Mouse (Mus musculus) cerebellum, postnatal 36 days (tissue): ENCODE results near the gene Sox6.

Experiments
- DNase-seq, 2 experiments: peaks; one replicate each; pipeline ENCODE4 v3.0.0; 2021 to 2022; ENCODE audit warnings: mixed read lengths in 2 of 2

Gene Sox6

DNA sequence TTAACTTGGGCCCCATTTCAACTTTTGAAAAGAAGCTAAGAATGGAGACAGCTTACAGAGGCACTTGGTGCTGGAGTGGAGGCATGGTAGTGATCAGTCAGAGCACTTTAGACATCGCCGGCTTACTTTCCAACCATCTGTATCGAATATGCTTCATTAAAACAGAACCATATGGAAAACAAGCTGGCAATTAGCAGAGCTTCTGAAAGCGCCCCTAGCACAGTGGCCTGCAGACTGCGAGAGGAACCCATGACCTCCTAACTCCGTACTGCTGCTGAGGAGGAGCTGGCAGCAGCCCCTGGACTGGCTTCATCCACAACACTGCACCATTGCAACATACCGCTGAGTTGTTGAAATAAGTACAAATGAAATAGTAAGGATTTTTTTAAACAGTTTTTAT, 148.7 kb downstream of the Sox6 start:
- no peak for DNase-seq

DNA sequence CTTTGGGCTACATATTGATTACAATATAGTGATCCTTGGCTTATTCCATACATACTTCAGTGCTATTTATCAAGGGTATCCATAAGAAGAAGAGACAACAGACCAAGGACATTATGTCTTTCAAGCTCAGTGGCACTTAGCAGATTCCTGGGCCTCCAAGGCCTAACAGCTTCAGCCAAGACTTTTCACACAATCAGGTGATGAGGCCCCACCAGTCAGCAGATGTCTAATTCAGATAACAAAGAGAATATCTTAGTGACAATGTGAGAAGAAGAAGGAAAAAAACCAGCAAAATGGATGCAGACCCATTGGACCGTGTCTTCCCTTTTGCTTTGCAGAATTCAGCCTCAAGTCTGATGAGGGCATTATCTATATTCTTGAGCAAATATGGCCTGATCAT, 150.0 kb downstream of the Sox6 start:
- DNase-seq = no peak

DNA sequence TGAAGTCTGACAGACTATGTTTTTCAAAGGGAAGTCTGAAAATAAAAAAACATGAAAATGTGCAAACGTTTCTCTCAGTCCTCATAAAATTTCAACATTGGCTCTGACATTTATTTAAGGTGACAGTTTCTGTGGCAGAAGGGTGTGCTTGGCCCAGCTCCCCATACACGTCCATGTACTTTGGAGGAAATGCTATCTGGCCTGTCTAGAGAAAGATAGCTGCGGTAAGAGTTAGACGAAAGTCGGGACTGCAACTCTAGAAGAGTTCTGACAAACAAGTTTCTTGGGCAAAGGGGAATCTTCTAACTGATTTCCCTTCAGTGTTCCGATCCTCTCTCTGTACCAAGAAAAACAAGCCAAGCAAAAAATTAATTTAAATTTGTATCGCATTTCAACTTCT, 150.5 kb downstream of the Sox6 start:
- no peak for DNase-seq

DNA sequence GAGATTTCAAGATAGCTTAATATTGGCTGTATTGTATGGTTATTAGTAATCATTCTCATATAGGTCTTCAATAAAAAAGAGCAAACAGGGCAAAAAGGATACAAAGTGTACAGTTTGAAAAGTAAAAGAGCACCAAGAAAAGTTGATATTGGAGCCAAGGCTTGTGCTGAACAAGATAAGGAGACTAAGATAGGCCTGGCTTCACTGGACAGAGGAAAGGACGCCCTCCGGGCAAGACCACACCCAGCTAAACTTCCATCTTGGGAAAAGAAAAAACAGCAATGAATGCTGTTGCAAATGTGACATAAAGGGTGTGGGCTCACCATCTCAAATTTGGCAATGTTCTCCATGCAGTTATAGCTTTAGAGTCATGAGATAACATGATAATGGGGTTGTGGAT, 165.7 kb downstream of the Sox6 start:
- DNase-seq = no peak

DNA sequence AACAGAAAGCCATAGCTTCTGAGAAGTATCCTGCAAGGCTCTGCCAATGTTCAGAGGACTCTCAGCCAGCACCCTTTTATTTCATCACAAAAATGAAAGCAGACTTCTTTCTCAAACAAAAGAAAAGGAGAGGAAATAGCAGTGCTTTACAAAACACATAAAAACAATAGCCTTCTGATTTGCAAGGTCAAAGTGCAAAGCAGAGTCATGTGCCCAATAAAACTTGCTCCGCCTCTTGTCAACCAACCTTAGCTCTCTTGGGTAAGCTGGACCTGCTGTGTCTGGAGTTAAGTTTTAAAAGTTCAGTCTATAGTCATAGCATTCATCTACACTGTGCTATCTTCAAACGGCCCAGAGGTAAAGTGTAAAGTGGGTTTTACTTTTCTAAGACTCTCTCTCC, 170.1 kb downstream of the Sox6 start:
- DNase-seq = no peak

DNA sequence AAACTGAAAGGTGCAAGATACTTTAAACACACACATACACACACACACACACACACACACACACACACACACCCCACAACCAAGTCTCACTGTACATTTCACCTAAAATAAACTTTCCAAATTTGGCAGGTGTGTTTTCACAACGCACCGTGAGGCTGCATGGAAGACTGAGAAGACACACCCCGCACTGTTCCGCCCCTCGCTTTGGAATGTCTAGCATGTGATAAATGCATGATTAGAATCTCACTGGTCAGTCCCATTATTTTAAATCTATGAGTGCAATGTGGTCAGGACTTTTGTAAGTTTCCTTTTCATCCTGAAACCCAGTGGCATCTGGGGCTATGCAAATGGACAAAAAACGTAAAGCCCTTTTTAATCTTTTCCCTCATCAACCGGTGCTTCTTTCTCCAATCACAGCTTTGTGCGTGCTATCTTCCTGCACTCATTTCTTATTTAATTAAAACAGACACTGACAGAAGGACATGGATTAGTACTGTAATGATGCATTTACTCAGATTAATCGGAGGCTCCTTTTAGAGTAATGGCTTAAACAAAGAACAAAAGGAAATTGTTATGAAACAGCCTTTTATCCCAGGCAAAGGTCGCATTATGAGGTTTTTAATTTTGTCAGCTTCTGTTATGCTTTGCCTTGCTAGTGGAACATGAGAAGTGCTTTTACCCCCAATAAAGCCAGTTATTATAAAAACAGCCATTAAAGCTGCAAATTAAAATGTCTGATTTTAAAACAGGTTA, 170.9 kb downstream of the Sox6 start:
- no peak for DNase-seq

DNA sequence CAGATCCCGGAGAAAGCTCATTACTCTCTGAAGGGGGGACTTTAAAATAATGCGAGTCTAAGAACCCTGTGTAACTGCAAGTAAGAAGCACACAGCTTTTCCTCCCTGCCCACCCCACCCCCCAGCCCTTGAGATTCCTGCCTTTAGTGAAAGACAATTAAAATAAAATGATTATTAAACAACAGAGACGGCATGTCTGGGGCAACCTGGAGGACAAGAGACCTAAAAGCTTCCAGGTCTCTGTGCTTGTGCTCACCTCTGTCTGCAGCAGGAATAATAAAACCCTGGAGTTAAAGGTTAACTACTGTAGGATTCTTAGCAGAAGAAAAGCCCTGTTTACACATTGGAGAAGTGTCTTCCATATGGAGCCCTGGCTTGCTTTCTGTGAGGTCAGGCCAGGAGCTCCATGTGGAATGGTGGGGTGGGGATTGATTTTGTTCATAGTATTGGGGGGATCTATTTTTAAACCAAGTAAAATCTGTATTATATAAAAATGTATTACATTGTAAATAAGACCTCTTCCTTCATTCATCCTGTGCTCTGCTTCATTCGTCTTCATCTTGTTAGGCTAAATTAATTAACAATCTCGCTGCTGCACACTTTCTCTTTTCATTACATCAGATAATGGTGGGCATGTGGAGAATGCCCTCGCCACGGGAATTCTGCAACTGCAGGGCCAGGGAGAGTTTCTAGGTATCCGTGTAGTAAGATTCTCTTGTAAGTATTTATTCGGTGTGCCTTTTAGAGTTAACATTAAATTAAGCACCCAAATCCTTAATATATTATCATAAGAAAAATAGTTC, 171.7 kb downstream of the Sox6 start:
- DNase-seq = no peak

DNA sequence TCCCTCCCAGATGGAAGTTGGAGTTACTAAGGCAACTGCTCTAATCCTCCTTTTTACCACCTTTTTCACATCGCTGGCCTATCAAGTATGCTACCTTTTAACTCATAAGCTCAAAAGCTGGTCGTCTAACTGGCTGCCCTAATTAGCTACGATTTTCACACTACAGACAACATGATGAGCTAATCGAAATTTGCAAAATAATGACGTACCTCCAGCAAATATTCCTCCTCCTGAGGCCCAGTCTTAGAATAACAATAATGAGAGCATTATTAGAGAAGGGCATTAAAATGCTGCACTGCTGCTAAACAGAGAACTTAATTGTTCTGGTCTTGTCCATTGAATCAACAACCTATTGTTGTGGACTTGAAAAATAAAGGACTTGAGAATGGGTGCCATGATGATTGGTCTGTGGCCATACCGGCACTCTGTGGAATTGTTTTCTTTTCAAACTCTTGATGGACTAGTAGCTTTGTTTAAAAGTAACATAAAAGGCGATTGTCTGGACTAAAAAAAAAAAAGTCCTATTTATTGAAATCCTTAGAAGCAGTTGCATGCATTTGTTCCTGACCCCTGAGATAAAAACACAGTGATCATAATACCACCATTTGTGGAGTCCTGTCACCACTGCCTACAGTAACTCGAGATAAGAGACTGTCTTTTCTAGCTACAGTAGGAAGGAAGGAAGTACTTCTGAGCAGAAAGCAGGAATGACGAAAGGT, 172.5 kb downstream of the Sox6 start:
- no peak for DNase-seq

DNA sequence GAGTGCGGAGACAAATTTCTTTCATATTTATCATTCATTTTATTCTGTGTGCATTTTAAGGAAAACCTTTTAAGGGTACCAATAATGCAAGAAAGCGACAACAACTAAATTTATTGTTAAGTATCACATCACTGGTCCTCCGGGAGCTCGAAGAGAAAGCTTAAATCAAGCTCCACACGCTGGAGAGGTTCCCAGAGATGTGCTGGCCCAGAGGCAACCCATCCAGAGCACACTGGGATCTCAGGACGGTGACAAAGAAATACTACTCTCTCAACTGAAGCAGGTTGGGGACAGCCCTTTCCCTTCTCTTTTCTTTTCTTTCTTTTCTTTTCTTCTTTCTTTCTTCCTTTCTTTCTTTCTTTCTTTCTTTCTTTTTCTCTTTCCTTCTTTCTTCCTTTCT, 173.4 kb downstream of the Sox6 start:
- DNase-seq = no peak

DNA sequence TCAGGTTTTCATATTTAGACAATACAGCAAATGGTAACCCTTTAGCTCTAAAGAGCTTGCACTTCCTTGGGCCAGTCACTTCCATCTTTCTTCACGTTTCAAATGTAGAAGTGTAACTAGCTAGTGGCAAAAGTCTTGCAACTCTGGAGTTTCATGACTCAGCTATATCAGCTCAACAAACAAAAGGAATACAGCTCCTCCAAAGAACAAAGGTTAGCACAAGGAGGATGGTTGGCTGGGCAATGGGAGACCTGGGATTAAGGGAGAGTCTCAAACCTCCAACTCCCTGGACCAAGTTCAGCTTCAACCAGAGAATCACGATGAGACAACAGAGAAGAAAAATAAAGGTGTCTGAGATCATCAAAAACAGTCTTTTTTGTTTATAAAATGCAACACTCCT, 174.2 kb downstream of the Sox6 start:
- DNase-seq = no peak

DNA sequence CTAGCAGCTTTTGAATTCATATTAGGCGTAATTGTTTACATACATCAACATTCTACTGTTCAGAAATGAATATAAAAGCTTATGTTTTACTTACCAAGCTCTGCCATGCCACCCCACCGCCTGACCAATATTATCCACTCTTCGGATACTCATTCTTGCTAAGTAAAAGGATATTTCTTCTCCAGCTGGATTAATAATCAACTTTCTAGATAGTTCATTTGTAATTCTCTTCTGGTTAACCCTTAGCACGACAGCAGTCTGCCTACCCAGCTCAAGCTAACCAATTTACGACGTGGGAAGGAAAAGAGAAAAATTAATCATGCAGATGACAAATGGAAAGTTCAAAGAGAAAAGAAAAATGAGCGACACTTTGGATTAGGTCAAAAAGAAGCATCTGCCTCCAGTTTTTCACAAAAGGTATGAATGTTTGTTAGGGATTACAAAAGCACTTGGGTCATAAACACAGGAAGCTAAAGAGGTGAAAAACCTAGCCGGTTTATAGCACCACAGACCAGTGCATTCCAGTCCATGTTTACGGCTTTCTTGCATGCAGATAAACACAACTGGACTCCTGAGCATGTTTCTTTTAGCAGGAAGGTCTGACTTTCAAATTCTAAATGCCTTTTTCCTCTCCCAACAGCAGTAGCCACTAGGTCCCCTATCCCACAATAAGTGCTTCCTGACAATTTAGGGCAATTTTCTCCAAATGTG, 178.8 kb downstream of the Sox6 start:
- DNase-seq = no peak

DNA sequence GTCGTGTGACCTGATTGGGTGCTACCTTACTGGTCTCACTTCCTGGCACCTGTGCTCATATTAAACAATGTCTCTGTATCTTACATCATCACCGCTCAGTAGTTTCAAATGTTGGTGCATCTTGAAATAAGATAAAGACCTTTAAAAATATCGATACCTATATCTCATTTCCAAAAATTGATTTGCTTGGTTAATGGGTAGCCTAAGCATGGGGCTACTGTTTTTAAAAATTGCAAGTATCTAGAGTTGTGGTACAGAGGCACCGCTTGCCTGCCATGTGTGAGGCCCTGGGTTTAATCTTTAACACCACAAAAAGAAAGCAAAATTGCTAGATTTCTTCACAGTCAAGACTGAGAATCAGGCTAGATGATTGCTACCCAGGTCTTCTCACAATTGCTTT, 187.5 kb downstream of the Sox6 start:
- no peak for DNase-seq

DNA sequence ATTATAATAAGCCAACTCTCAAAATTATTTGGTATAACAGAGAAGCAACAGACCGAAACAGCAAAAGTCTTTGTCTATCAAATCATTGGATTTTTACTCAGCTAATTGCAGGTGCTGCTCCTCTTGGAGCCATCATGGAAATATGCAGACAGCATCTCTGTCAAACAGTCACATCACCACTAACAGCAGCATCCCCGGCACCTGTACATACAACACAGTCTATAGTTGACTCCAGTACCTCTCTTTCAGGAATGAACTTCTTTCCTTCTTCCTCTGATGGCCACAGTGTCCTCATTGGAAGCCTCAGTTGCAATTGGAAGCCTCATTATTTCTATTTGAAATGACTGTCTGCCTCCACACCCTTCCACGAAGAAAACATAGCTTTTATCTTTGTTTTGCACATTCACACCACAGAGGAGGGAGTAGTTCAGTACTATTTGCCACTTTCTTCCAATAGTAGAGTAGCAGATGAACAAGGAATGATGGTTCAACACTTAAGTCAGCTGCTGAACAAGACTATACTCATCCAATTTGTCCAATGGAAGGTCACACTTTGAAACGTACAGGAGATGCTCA, 192.7 kb downstream of the Sox6 start:
- no peak for DNase-seq

DNA sequence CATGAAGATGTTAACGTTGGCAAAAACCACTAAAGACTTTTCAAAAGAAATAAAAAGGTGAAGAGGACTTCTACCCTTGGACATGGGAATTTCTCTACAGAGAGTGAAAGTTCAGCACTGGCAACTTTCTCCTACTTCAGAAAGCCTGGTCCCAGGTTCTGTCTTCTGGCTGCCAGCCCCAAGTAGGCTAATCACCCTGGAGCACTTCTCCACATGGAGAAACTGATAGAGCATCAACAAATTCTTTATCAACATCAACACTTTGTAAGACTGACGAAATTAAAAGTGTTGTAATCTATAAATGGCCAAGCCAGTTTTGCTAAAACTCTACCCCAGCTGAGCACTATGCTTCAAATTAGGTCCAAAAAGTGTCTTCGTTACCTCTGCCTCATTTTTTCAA, 193.7 kb downstream of the Sox6 start:
- no peak for DNase-seq

DNA sequence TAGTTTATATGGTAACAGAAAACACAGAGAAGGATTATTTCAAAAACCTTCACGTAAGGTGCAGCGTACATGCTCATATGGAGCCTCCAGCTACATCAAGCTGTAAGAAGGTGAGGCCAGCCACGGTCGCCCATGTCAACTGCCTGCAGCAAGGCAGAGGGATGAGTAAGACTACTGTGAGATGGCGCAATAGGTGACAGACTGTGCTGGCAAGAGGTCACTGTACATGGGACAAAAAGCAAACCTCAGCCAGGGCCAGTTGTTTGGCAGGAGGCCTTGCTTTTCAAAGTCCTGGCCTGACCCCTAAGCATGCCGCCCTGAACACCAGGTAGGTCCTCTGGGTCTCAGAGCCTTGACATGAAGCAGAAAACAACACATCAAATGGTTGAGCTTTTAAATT, 194.2 kb downstream of the Sox6 start:
- DNase-seq = no peak

DNA sequence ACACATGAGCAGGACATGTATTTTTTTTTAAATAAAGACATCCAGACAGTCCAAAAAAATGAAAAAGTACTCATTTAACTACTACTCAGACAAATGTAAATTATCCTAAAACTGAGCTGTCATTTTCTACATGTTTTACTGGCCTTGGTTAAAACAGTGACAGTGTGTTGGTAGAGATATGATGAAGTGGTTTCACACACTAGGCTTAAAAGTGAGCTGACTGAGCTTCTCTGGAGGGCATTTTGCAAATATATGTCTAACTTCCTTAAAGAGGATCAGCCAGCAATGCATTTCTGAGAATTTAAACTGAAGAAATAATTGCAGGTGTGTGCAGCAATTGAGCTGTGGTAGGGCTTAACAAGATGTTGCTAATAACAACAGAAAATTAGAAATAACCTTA, 196.3 kb downstream of the Sox6 start:
- no peak for DNase-seq

DNA sequence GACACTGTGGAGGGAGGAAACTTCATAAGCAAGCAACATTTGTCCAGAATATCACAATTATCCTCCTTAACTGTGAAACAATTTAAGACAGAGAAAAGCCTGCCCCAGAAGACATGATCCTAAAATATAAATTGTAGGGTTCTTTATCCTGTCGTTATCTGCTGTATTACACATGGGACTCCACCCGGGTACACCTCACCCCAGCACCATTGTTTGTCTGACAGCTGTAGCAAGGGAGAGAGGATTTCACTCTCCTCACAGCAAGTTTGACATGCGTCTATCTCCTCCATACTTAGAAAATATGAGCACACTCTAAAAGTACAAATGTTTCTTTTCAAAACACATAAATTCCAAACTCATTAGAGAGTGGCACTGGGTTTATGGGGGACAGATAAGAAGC, 198.0 kb downstream of the Sox6 start:
- no peak for DNase-seq

DNA sequence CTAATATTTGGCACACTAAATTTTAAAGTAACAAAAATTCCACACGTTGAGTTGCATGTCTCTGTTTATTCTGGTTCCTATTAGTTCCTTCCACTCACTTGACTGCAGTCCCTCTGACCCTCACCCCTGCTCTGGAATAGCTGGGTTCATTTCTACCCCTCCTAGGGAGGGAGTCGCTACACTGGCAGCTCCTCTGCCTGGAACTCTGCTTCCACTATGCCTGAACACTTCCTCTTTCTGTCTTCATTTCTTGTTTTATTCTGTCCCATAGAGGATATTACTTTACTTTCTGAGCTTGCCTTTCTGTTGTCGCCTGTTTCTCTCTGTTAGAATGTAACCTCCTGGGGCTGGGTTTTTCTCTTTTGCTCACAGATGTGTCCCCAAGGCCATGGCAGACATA, 203.6 kb downstream of the Sox6 start:
- no peak for DNase-seq

DNA sequence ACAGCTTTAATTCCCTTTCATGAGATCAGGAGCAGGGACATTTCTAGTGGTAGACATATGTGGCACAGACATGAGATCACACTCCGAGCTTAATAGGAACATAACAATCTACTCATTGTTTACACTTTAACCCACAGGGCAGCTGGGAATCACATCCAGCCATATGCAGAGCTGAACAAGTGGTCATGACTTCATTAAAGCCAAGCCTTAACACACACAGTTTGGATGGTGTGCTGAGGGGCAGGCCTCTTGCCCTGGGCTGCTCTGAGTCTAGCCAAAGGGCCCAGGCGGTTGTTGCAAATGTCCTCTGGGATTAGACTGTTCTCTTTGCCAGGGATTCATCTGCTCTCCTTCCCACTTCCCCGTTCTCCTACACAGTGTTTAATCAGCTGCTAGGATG, 204.9 kb downstream of the Sox6 start:
- DNase-seq = no peak

DNA sequence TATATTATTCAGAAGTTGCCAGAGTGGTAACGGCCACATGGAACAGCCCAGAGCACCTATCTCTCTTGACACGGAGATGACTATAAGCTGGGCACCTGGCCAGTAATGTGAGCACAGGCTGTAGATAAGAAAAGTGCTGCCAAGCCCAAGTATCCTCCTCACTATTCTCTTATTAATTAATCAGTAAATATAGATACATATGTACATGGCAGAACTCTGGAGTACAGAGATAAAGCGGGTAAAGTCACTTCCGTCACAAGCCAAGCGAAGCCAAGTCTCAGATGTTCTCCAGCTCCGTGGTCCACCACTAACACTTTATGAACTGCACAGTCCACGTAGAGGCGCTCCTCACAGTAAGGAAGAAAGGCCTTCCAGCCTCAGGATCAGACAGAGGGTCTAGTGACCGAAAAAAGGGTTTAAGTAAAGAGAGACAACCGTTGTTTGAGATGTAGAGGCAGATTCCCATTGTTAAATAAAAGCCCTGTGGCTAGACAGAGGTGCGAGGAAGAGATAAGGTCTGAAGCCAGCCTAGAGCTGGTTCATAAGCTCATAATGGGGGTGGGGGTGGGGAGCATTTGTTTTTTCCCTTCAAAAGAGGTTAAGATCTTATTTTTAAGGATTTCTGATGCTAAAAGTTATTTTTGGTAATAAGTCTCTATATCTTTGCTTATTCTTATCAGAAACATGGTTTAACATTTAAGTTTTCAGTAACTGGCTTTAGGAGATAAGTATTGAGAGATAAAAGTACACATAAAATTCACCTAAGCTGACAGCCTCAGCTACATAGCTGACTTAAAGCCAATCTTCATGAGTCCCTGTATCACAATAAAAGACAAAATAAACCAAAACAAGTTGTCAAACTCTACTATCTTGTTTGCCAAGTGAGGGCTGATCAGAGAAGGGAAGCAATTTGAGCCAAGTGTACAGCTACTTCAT, 207.4 kb downstream of the Sox6 start:
- no peak for DNase-seq

DNA sequence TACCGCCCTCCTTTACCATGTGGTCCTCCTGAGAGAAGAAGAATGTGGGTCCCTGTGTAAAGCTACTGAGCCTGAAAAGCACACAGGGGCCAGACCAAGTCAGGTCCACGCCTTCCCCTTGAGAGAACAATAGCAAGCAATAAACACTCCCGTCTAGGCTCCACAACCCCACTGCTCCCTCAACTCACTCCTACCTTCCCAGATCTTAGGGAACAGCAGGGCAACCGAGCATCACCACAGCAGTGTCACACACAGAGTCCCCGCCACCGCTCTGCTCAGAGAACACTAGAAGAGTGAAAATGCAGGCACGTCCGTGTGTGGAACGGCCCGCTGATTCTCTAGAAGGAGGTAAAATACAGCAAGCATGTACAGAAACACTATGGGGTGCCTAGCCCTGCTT, 208.2 kb downstream of the Sox6 start:
- DNase-seq = no peak

DNA sequence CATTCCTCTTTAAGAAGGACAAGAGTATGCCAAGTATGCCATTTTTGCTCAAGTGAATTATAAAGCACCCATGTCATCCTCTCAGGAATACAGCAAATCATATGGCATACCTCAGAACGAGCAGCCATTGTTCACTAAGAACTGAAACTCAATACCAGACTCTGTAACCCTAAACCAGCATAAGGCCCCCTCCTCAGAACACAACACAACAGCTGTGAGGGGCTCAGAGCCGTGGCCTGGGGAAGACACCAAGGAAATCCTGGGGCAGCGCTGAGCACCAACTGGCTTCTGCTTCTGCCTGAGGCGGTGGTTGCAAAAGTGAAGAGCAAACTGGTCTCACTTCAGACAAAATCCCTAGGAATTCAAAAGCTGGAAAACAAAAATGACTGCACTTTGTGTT, 208.8 kb downstream of the Sox6 start:
- DNase-seq = no peak
